Mouse (Mus musculus) E14TG2a.4 (cell line): ENCODE measurements around the gene Rtn3.
A peak's percentile ranks its signal among the peaks of the same experiment; 100 is the strongest.

Source experiments
- CTCF ChIP-seq: conservative IDR thresholded peaks from 2 replicates; pipeline ENCODE4 v1.5.1; 2014; ENCODE audit warnings: low read length
- NANOG ChIP-seq: IDR thresholded peaks from 2 replicates; pipeline ENCODE4 v1.6.1; 2014; ENCODE audit warnings: borderline replicate concordance, low read length, mixed read lengths
- POU5F1 ChIP-seq: IDR thresholded peaks from 2 replicates; pipeline ENCODE4 v1.6.1; 2014; ENCODE audit warnings: low read length, borderline replicate concordance

DNA sequence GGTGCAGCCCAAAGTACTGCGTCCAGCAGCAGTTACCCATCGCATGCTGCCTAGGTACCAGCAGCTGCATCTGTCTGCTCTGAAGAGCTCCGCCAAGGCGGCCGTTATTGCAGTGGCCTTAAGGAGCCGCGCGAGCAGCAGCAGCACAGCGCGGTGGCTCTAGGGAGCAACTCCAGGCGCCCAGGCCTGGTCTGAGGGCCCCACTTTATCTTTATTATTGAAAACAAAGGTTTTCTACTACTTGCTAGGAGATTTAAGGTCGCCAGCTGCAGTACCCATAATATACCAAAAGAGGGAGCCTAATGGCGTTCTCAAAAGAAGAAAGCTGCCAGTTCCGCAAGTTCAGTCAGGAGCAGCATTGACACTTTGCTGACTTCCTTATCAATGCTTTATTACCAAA lies 41.6 kb downstream of the Rtn3 start:
- TF ChIP-seq CTCF: peak; percentile 98
- no peak for TF ChIP-seq NANOG
- TF ChIP-seq POU5F1: no peak
